10 mouse cellular contexts compared by ENCODE assay signal in the genomic region with DNA sequence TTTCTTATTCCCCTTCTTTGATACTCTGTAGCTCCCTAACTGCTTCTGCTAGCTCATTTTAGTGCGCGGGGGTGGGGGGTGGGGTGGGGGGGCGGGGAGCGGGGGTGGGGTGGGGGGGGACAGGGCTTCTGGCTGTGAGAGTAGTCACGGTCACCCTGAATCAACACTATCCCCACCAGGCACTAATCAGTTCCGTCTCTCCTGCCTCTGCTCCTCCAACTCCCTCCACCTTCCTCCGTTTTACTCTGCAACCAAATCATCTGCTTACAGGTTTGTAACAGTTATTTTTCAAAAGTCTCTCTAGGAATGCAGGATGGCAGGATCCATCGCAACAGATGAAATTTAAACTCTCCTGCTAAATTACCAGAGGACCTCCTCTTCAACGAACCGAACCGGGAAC.
DNase-seq lines count a peak whose midpoint lies in the region; ATAC-seq and TF ChIP-seq lines count a peak whose summit lies in the region.
"Had no signal": no experiment of that assay in that cellular context is flagged by ENCODE, and none has a peak within 500 bp of the region (broad histone marks: within the 10 kb centered on the region; RNA-seq: fewer than 3 reads in every experiment).

No protein-coding gene starts in this region.

- no peaks in the 10 kb centered on the region for H3K36me3 ChIP-seq in heart, adult 2 months (ENCODE audit: control insufficient read depth, insufficient read depth, low read length)
- H3K36me3 ChIP-seq in lung, embryonic 16.5 days (ENCODE audit: control insufficient read depth, insufficient read depth, low read length) = no peaks in the 10 kb centered on the region
- no peaks in the 10 kb centered on the region for H3K36me3 ChIP-seq in hindbrain, postnatal 0 days (ENCODE audit: insufficient read depth, low read length)
- H3K36me3 ChIP-seq in midbrain, embryonic 16.5 days (ENCODE audit: control insufficient read depth, insufficient read depth, low read length) = no peaks in the 10 kb centered on the region

- H3K9me3 ChIP-seq in lung, embryonic 16.5 days (ENCODE audit: control insufficient read depth, low read length) = no peaks in the 10 kb centered on the region
- no peaks in the 10 kb centered on the region for H3K9me3 ChIP-seq in hindbrain, postnatal 0 days (ENCODE audit: low read length)
- H3K9me3 ChIP-seq in midbrain, embryonic 16.5 days (replicated peaks; ENCODE audit: control insufficient read depth, low read length, poor library complexity, severe bottlenecking) = 0 out of 2 replicates have a peak, but pooled peaks cover 6% of the 10 kb centered on the region

- H3K9ac ChIP-seq in heart, adult 2 months (ENCODE audit: low read depth, low read length) = no peak overlapping the region
- H3K9ac ChIP-seq in lung, embryonic 16.5 days (ENCODE audit: low read length) = no peak overlapping the region
- no peak overlapping the region for H3K9ac ChIP-seq in hindbrain, postnatal 0 days (replicated peaks; ENCODE audit: low read length)
- no peak overlapping the region for H3K9ac ChIP-seq in midbrain, embryonic 16.5 days (ENCODE audit: low read depth, low read length)

- peak overlapping the region; percentile 55 for H3K4me2 ChIP-seq in lung, embryonic 16.5 days (ENCODE audit: low read depth, low read length)
- peak overlapping the region; percentile 31 for H3K4me2 ChIP-seq in hindbrain, postnatal 0 days (ENCODE audit: low read depth, low read length)
- peak overlapping the region; percentile 32 for H3K4me2 ChIP-seq in midbrain, embryonic 16.5 days (ENCODE audit: low read length)

- peak overlapping the region; percentile 15; the same call in 1 of the 2 replicates for H3K4me3 ChIP-seq in heart, adult 2 months
- H3K4me3 ChIP-seq in lung, embryonic 16.5 days (ENCODE audit: low read length) = peak overlapping the region; percentile 18
- no peak overlapping the region for H3K4me3 ChIP-seq in hindbrain, postnatal 0 days (ENCODE audit: low read length)
- H3K4me3 ChIP-seq in midbrain, embryonic 16.5 days (ENCODE audit: low read depth, low read length) = no peak overlapping the region

- WGBS in heart, adult 2 months = 3% methylated on average over 11 of the region's 11 CpGs
- 7% methylated on average over 11 of the region's 11 CpGs for WGBS in lung, embryonic 16.5 days
- 24% methylated on average over 11 of the region's 11 CpGs for WGBS in hindbrain, postnatal 0 days
- 29% methylated on average over 11 of the region's 11 CpGs for WGBS in midbrain, embryonic 16.5 days

- TF ChIP-seq CTCF in heart, adult 2 months (IDR thresholded peaks at IDR 0.05) = no peak
- no peak for TF ChIP-seq CTCF in hindbrain, postnatal 0 days (IDR thresholded peaks at IDR 0.05; ENCODE audit: low read depth)

- no peak for TF ChIP-seq POLR2A in heart, adult 2 months (IDR thresholded peaks at IDR 0.05; ENCODE audit: insufficient read depth, low read depth, low read length)

- H3K79me2 ChIP-seq in heart, adult 2 months (replicated peaks; ENCODE audit: control insufficient read depth, insufficient read depth, low read length) = no peaks in the 10 kb centered on the region

- intact Hi-C loops in heart, adult 2 months (cut with DNase I) = no loop called here

- peak; percentile 12; the same call in 1 of the 2 replicates for ATAC-seq in lung, embryonic 16.5 days (ENCODE audit: low read depth)
- no peak for ATAC-seq in hindbrain, postnatal 0 days
- no peak for ATAC-seq in midbrain, embryonic 16.5 days

- H3K27ac ChIP-seq in heart, adult 2 months = no peak overlapping the region
- no peak overlapping the region for H3K27ac ChIP-seq in lung, embryonic 16.5 days (ENCODE audit: low read length)
- no peak overlapping the region for H3K27ac ChIP-seq in hindbrain, postnatal 0 days
- H3K27ac ChIP-seq in midbrain, embryonic 16.5 days (ENCODE audit: low read length) = no peak overlapping the region

- H3K4me1 ChIP-seq in heart, adult 2 months (ENCODE audit: control insufficient read depth, insufficient read depth, low read length) = no peaks in the 10 kb centered on the region
- peaks cover 2% of the 10 kb centered on the region; the same call in 1 of the 2 replicates for H3K4me1 ChIP-seq in lung, embryonic 16.5 days (replicated peaks; ENCODE audit: control insufficient read depth, insufficient read depth, low read length)
- no peaks in the 10 kb centered on the region for H3K4me1 ChIP-seq in hindbrain, postnatal 0 days (ENCODE audit: insufficient read depth, low read length)
- no peaks in the 10 kb centered on the region for H3K4me1 ChIP-seq in midbrain, embryonic 16.5 days (ENCODE audit: control insufficient read depth, insufficient read depth, low read length)

- H3K27me3 ChIP-seq in heart, adult 2 months (ENCODE audit: control insufficient read depth, insufficient read depth, low read length) = no peaks in the 10 kb centered on the region
- H3K27me3 ChIP-seq in lung, embryonic 16.5 days (ENCODE audit: control insufficient read depth, insufficient read depth, low read depth, low read length) = no peaks in the 10 kb centered on the region
- no peaks in the 10 kb centered on the region for H3K27me3 ChIP-seq in hindbrain, postnatal 0 days (ENCODE audit: insufficient read depth, low read length)
- no peaks in the 10 kb centered on the region for H3K27me3 ChIP-seq in midbrain, embryonic 16.5 days (ENCODE audit: control insufficient read depth, insufficient read depth, low read depth, low read length)

- DNase-seq in heart, adult 2 months = no peak
- no peak for DNase-seq in heart, adult 9 months (ENCODE audit: low spot score in 2 of 2)
- DNase-seq in lung, adult 18-20 months = no peak
- no peak for DNase-seq in hindbrain, postnatal 0 days (ENCODE audit: low spot score)
- DNase-seq in cerebellum, postnatal 14 days = no peak
- DNase-seq in ovary, postnatal 14 days (ENCODE audit: low spot score) = no peak
- DNase-seq: kidney, postnatal 4 days; thymus, adult 18-20 months had no signal

- TF ChIP-seq EP300 in heart, adult 2 months (IDR thresholded peaks at IDR 0.05; ENCODE audit: insufficient read depth, low read depth, low read length) = no peak

Comparison
In these comparisons a context has a peak if more than half of its experiments do, and no peak if none do; other contexts are left out.
1. H3K4me3 ChIP-seq: peak in heart, adult 2 months (single experiment) and lung, embryonic 16.5 days (single experiment); none in hindbrain, postnatal 0 days (single experiment) and midbrain, embryonic 16.5 days (single experiment).
2. Peak in every context shown above with its lines, with median percentiles within 50 percentile points of each other: H3K4me2 ChIP-seq.